Mouse (Mus musculus) lung, postnatal 4 days (tissue): ENCODE data around the gene Cav1.

Experiments used
- DNase-seq, 2 experiments: peaks; one replicate each; pipeline ENCODE4 v3.0.0; 2021

Gene Cav1

GRCm38 (mm10) chr6:17317944-17318343 lies 11.8 kb downstream of the Cav1 start:
- no peak for DNase-seq

DNA sequence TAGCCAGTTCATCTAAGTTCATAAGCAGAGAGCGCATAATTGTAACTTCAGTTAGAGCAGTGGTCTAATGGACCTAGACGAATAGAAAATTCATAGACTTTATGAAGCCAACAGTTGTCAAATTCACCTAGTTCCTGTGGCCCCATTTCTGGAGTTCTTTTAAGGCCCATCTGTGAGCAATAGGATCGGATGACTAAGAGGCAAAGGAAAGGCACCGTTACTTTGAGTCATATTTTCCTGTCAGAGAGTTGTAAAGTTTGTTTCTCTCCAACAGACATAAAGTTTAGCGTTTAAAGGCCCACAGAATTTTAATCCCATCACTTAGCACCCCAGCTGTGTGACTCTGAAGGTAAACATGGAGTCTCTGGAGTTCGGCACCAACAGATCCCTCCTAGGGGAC lies 15.8 kb downstream of the Cav1 start:
- DNase-seq: no peak

- DNase-seq: no peak
Observed at GRCm38 (mm10) chr6:17327216-17327615, 21.1 kb downstream of the Cav1 start.

DNA sequence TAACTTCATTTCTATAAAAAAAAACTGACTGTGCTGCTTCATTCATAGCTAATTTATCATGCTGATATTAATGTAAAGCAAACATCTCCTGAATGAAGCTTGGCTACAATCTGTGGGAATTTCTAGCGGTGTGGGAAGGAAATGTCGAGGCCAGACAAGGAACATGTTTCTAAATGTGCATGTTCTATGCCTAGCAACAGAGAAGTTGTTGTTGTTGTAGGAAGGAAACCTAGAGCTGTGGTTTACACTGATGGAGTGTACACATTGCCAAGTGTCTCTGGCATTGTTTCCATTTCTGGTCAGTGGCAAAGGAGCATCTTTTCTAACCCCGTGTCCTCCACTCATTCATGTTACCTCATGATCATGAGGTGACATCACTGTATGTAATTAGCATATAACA lies 23.7 kb downstream of the Cav1 start:
- DNase-seq: no peak

DNA sequence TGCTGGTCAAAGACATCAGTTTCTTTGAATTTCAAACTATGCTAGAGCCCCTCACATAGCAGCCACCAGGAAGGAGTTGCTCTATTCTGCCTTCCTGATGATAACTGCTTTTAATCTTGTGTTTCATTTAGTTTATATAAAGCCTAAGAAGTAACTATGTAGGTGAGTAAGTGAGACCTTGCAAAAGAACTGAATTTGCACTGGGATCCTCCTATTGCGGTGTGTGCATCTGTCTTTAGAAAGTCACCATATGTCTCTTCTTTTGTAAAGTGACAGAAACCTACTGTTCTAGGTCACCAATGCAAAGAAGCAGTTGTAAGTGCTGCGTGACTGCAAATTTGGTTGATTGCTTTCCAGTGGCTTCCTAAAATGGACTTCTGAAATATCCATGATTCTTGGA lies 31.6 kb downstream of the Cav1 start:
- no peak for DNase-seq

DNA sequence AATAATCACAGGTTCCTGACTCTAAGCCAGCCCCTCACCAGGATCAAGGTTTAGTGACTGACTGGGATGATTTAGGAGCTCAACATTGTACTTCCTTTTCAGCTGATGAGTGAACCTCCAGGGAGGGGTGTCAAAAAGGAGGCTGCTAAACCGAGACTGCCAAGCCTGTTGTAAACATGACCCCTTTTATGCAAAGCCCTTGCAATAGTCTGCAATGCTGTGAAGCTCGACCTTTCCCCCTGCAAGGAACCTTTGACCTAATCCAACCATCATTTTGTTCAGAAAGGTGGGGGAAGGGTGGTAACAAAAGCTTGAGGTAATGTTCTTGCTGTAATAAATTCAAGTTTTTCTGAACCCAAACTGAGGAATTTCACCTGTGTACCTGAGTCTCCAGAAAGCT lies 34.3 kb downstream of the Cav1 start:
- DNase-seq: no peak

- no peak for DNase-seq
Observed at GRCm38 (mm10) chr6:17348011-17348410, 41.9 kb downstream of the Cav1 start.

- DNase-seq: no peak
Observed at GRCm38 (mm10) chr6:17350803-17351202, 44.7 kb downstream of the Cav1 start.

DNA sequence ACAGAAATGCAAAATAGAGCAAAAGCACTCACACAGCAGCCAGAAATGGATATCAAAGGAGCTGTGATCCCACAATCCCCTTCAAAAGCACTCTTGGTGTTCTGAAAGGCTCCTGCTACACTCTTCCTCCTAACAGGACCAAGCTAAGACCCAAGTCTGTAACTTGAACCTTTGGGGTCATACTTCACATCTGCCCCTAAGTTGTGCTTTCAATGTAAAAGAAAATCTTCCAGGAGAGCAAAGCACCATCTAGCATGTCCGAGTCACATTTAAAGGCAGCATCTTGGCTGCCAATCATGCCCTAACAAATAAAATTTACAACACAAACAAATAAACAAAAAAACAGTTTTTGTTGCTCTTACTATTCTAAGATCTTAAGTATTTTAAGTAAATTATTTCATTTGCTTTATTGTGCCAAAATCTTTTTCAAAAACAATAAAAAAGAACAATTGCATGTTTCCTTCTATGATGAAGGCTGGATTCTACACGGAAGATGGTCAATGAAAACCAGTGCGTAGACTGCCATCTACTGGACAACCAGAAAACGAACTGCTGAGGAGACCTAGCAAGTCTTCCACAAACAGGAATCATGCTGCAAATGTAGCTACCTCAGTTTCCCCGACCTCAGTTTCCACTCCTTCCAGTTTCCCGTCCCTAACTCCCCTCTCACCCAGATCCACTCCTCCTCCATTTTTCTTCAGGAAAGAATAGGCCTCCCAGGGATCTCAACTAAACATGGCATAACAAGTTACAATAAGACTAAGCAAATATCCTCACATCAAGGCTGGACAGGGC lies 53.0 kb downstream of the Cav1 start:
- DNase-seq: peak in 1 of 2 experiments; percentile 52

DNA sequence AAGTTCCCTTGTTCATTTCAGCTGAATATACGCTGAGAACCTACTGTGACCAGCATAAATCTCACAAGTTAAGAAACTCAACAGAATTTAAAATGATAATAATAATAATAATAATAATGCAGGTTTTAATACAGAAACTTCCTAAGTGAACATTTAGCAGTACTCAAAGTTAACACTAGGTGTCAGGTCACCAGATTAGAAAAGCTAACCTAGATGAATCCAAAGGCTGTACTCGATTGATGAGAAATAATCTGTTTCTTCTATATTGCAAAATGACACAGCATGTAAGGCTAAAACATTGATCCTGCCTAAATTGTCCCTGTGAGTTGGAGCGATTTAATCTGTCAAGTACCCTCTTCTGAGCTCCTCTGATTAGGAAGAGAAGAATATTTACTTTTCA lies 56.6 kb downstream of the Cav1 start:
- DNase-seq: no peak

GRCm38 (mm10) chr6:17363446-17364179 lies 57.5 kb downstream of the Cav1 start:
- peak; percentile 23 to 26 for DNase-seq

DNA sequence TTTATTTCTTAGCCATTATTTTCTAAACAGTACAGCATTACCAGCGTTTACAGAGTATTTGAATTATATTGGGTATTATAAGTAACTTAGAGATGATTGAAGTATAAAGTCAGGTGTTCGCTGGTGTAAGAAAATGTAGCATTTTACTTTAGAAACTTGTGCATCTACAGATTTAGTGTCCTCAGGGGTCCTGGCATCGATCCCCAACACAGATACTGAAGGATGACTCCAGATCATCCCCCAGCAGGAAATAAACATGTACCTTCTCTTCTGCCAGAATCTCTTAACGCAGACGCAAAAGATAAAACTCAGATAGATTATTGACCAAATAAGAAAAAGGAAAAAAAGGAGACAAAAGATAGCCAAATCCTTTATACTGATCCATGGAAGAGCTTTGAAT lies 68.2 kb downstream of the Cav1 start:
- no peak for DNase-seq

GRCm38 (mm10) chr6:17377371-17377770 lies 71.2 kb downstream of the Cav1 start:
- DNase-seq: no peak

- no peak for DNase-seq
Observed at GRCm38 (mm10) chr6:17380102-17380501, 74.0 kb downstream of the Cav1 start.

DNA sequence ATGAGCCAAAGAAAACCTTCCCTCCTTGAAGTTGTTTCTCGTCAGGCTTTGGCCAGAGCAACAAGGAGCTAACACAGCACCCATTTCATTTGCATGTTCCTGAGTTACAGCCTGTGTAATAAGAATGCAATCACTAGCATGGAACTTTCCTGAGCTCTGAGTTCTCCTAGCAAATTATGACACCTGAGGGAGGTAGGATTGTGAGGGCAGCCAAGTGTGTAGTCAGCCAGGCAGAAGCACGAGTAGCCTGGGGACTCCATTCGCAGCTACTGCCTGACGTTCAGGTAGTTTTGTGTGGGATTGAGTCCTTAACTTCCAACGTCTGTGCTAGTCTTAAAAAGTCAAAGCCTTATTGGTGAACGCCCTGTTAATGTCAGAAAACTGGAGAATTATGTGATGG lies 75.6 kb downstream of the Cav1 start:
- no peak for DNase-seq

DNA sequence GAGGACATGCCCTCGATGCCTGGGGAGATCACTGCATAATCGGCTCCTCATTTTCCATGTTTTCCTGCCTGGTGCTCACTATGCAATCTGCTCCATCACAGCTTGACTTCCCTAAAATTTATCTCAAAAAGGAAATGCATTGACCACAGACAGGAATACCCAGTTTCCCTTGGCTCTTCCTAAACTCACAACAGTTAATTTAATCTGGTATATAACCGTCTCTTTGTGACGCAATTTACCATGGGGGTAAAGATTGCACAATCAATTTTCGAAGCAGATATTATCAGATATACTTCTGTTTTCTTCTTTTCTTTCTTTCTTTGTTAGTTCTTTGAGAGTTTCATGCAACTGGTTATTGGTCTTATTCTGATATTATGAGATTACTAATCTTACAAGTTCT lies 79.4 kb downstream of the Cav1 start:
- no peak for DNase-seq

DNA sequence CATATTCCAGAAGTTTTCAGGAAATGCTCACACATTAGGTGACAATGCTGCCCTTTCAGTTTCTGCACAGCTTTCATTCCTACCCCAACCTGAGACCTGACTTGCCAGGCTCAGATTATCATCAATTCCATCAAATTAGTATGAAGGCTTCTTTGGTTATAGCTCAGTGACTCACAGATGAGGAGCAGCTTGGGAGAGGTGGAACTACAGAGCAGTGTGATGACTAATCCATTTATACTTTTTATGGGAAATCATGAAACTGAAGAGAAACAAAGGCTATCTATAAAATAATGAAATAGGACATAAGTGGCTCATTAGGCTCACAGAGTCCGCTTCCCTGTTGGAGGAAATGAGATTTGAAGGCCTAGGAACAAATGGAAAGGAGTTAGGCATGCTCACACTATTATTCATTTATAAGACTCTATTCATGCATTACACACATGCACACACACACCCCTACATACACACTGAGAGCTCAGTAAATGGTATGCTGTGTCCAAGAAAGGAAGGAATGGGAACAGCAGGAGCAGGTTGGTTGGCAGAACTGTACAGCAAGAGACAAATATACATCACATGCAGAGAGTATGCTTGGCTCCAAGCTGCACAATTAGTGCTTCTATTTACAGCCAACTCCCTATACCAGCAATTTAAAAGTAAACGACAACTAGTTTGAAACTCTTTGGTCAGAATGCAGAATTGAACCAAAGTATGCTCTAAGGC lies 82.0 kb downstream of the Cav1 start:
- DNase-seq: no peak
